Mouse (Mus musculus) liver, embryonic 16.5 days (tissue): ENCODE data around the gene Cebpe. TPM values are rescaled to one million over a fixed set of nuclear protein-coding genes. Genes with fewer than 3 reads are reported as not detected.

Experiments
- ATAC-seq: fragments of 200-750 bp; cut with Nextera tagmentation; 2 replicates; pipeline ENCODE4 v1.8.0; 2017; ENCODE audit warnings: low read depth, mild to moderate bottlenecking, moderate number of reproducible peaks, moderate library complexity
- H3K27ac ChIP-seq: fragments of 300-500 bp; sonication (generic); 2 replicates; pipeline ENCODE4 v1.5.1; 2014; ENCODE audit warnings: mild to moderate bottlenecking, low read length
- H3K27me3 ChIP-seq: fragments of 300-500 bp; sonication (generic); 2 replicates; pipeline ENCODE4 v1.6.1; 2014; ENCODE audit warnings: low read depth, low read length, mixed read lengths; ENCODE audit not compliant: control insufficient read depth, insufficient read depth
- H3K36me3 ChIP-seq: fragments of 300-500 bp; sonication (generic); 2 replicates; pipeline ENCODE4 v1.6.1; 2014; ENCODE audit warnings: mild to moderate bottlenecking; ENCODE audit not compliant: control insufficient read depth, insufficient read depth
- H3K4me1 ChIP-seq: fragments of 300-500 bp; sonication (generic); 2 replicates; pipeline ENCODE4 v1.6.1; 2014; ENCODE audit warnings: low read depth, low read length, mixed read lengths; ENCODE audit not compliant: control insufficient read depth
- H3K4me2 ChIP-seq: fragments of 300-500 bp; sonication (generic); 2 replicates; pipeline ENCODE4 v1.6.1; 2014; ENCODE audit warnings: low read depth, low read length, mixed read lengths
- H3K4me3 ChIP-seq: fragments of 300-500 bp; sonication (generic); 2 replicates; pipeline ENCODE4 v1.5.1; 2014; ENCODE audit warnings: low read depth, mild to moderate bottlenecking, low read length
- H3K9ac ChIP-seq: fragments of 300-500 bp; sonication (generic); 2 replicates; pipeline ENCODE4 v1.6.1; 2014; ENCODE audit warnings: low read depth, low read length
- H3K9me3 ChIP-seq: fragments of 300-500 bp; sonication (generic); replicated peaks from 2 replicates; pipeline ENCODE4 v1.6.1; 2016; ENCODE audit warnings: low read length; ENCODE audit not compliant: control insufficient read depth
- WGBS: fragments of 180-500 bp; shearing (Covaris S2); extraction: QIAGEN DNeasy Blood & Tissue Kit; methylation state at CpG from one replicate; pipeline ENCODE4 v1.1.7; 2014; ENCODE audit not compliant: insufficient replicate concordance; 5-methylcytosine and 5-hydroxymethylcytosine counted together
- polyA plus RNA-seq: library from polyadenylated mRNA; unstranded; fragments of >200 nt; fragmentation: Nextera tagmentation; extraction: Ambion mirVana; gene quantifications from 2 replicates; pipeline ENCODE4 v1.2.1, GENCODE M21; 2015

The Cebpe gene
- polyA plus RNA-seq, 1 experiment from 2014 or later = 11.7 TPM

- H3K36me3 ChIP-seq = peaks cover 35% of the 10 kb centered on the region
- WGBS = 47% methylated on average over 2 of the region's 2 CpGs
- no peak overlapping the region for H3K9ac ChIP-seq
- H3K27ac ChIP-seq = no peak overlapping the region
- ATAC-seq = no peak
- no peaks in the 10 kb centered on the region for H3K27me3 ChIP-seq
- no peak overlapping the region for H3K4me3 ChIP-seq
- H3K4me1 ChIP-seq = no peaks in the 10 kb centered on the region; the same call in 1 of the 2 replicates
- H3K9me3 ChIP-seq = no peaks in the 10 kb centered on the region
- no peak overlapping the region for H3K4me2 ChIP-seq
These were observed 37.7 kb downstream of the Cebpe start for GRCm38 (mm10) chr14:54674317-54674716.

DNA sequence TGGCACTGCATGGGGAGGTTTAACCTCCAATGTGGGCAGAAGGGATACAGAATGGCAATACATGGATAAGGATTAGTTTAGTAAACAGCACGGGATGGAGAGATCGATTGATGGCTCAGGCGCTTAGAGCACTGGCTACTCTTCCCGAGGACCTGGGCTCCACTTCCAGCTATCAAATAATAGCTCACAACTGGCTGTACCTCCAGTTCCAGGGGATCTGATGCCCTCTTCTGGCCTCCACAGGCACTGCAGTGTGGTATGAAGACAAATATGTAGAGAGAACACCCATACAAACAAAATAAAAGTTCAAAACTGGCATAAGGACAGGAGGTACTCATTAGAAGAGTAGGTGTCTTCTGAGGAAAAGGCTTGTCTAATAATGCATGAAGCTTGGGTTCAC lies 42.6 kb downstream of the Cebpe start:
- Histone ChIP-seq H3K4me3 (no peak overlapping the region), H3K36me3 (peaks cover 42% of the 10 kb centered on the region), H3K9me3 (no peaks in the 10 kb centered on the region), H3K4me1 (no peaks in the 10 kb centered on the region), H3K9ac (no peak overlapping the region), H3K4me2 (no peak overlapping the region), H3K27ac (no peak overlapping the region), H3K27me3 (no peaks in the 10 kb centered on the region)
- WGBS = 54% methylated on average over 4 of the region's 4 CpGs
- ATAC-seq = 0 out of 2 replicates have a peak, but pooled peaks have one; percentile 35

DNA sequence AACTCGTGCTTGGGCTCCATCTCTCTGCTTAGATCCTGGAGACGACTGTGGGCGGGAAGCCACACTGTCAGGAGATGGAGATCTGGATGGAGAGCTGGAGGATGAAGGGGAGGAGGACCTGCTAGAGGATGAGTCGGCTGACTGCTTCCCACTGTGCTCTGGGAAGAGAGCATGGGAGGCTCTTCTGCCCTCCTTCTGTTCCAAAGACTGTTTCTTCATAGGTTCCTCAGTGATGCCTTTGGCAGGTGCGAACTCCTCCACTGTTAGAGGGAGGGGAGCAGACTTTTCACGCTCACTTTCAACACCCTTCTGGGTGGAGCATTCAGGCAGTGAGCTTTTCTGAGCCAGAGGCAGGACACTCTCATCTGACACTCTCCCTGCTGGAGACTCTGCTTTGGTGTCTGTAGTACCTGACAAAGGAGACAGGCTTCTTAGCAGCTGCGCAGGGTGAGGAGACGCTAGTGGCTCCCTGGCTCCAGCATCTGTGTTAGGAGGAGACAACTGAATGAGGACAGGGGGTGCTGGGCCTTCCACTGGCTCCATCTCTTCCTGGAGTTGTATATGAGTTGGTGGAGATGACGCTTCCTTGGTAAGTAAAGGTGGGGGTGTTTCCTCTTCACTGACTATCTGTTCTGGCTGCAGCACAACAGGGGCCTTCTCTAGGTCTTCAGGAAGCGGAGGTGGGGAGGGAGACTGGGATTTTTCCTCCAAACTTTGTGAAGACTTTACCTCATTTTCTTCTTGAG lies 47.3 kb downstream of the Cebpe start:
- H3K9ac ChIP-seq = no peak overlapping the region
- H3K4me3 ChIP-seq = no peak overlapping the region
- H3K4me2 ChIP-seq = no peak overlapping the region
- no peak overlapping the region for H3K27ac ChIP-seq
- H3K9me3 ChIP-seq = no peaks in the 10 kb centered on the region
- no peaks in the 10 kb centered on the region for H3K4me1 ChIP-seq
- 82% methylated on average over 10 of the region's 10 CpGs for WGBS
- no peaks in the 10 kb centered on the region for H3K27me3 ChIP-seq
- H3K36me3 ChIP-seq = peaks cover 72% of the 10 kb centered on the region
- ATAC-seq = no peak

Other genes with a start within 250 kb of the Cebpe start
- 17.9 and 19.3 TPM in 2 replicates for gene Lrp10, start 248.0 kb downstream of the Cebpe start, polyA plus RNA-seq
- gene Rem2, start 236.1 kb downstream of the Cebpe start, polyA plus RNA-seq = 0.09 and 0.34 TPM in 2 replicates
- 20.6 and 21.6 TPM in 2 replicates for gene Prmt5, start 194.6 kb downstream of the Cebpe start, polyA plus RNA-seq
- 31.5 and 32.2 TPM in 2 replicates for gene Haus4, start 157.6 kb downstream of the Cebpe start, polyA plus RNA-seq
- gene Ajuba, start 134.6 kb downstream of the Cebpe start, polyA plus RNA-seq = 5.0 and 6.1 TPM in 2 replicates
- gene 4931414P19Rik, start 106.2 kb downstream of the Cebpe start, polyA plus RNA-seq = 2.3 and 2.5 TPM in 2 replicates
- gene Psmb5, start 94.2 kb downstream of the Cebpe start, polyA plus RNA-seq = 173 and 183 TPM in 2 replicates
- gene Psmb11, start 90.7 kb downstream of the Cebpe start, polyA plus RNA-seq = not detected in 2 replicates
- gene Gm17606, start 71.2 kb downstream of the Cebpe start, polyA plus RNA-seq = not detected in 2 replicates
- gene Cdh24, start 70.8 kb downstream of the Cebpe start, polyA plus RNA-seq = 0.13 and 0.25 TPM in 2 replicates
- 40.2 and 42.6 TPM in 2 replicates for gene 1700123O20Rik, start 26.0 kb downstream of the Cebpe start, polyA plus RNA-seq
- gene Acin1, start 25.2 kb downstream of the Cebpe start, polyA plus RNA-seq = 43.5 and 45.1 TPM in 2 replicates
- 0.05 and 0.06 TPM in 2 replicates for gene Gm29776, start 13.3 kb downstream of the Cebpe start, polyA plus RNA-seq
- 3.0 and 4.9 TPM in 2 replicates for gene Slc7a8, start 69.8 kb upstream of the Cebpe start, polyA plus RNA-seq
- not detected in 2 replicates for gene Rnf212b, start 102.0 kb upstream of the Cebpe start, polyA plus RNA-seq
- 2.4 and 2.7 TPM in 2 replicates for gene Homez, start 158.8 kb upstream of the Cebpe start, polyA plus RNA-seq
- 0.51 and 0.55 TPM in 2 replicates for gene Ppp1r3e, start 165.4 kb upstream of the Cebpe start, polyA plus RNA-seq
- 0.42 and 0.69 TPM in 2 replicates for gene Bcl2l2, start 171.2 kb upstream of the Cebpe start, polyA plus RNA-seq
- gene Gm20521, start 171.3 kb upstream of the Cebpe start, polyA plus RNA-seq = 0.11 TPM in 1 of 2 replicates, not detected in the other
- 30.1 and 32.0 TPM in 2 replicates for gene Pabpn1, start 180.3 kb upstream of the Cebpe start, polyA plus RNA-seq
- gene Slc22a17, start 201.0 kb upstream of the Cebpe start, polyA plus RNA-seq = 1.3 and 1.5 TPM in 2 replicates
- gene Efs, start 214.0 kb upstream of the Cebpe start, polyA plus RNA-seq = 0.26 and 0.42 TPM in 2 replicates
- not detected in 2 replicates for gene Il25, start 220.5 kb upstream of the Cebpe start, polyA plus RNA-seq
- gene Cmtm5, start 224.1 kb upstream of the Cebpe start, polyA plus RNA-seq = 0.20 TPM in 1 of 2 replicates, not detected in the other